In the genomic region with DNA sequence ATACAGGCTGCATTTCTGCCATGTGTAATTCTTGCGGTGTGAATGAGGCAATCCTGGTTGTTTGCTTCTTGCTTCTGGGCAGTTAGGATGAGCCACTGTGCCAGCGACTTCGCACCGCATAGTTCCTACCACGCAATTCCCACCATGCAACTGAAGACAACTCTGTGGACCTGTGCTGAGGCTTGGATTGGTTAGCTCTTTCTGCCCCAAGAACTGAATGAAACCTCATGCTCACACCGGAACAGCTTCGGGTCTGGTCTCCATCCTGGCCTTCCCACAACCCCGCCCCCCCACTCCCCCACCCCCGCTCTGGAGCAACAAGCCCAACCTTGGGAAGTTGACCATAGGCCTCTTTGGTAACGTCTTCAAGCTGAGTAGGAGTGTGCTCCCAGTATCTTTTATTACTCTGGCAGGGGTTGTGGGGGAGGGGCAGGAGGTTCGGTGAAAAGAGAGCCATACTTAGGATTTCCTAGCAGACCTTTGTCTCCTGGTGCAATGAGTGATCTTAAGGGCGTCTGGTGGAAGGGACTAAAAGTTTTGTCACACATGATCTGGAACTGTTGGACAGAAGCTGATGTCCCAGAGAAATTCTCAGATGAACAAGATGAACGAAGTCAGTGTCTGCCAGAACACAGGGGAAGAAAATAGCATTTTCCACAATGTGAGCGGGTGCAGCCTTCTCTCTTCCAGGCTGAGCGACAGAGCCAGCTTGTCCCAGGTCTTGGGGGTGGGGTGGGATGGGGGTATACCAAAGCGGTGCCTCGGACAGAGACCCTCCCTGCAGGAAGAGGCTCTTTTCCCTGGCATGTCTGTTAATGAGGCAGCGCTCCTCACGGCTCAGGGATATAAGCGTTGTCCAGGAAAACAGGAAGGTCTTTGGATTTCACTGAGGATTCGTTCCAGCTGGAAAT, we compare ENCODE assay signal across 9 mouse cellular contexts. TPM values are rescaled to one million over a fixed set of nuclear protein-coding genes. Genes with fewer than 3 reads are reported as not detected.
A peak's percentile ranks its signal among the peaks of the same experiment; 100 is the strongest.
DNase-seq lines count a peak whose midpoint lies in the region; ATAC-seq and TF ChIP-seq lines count a peak whose summit lies in the region.
"Had no signal": no experiment of that assay in that cellular context is flagged by ENCODE, and none has a peak within 500 bp of the region (broad histone marks: within the 10 kb centered on the region; RNA-seq: fewer than 3 reads in every experiment).

No protein-coding gene starts in this region.

- no peaks in the 10 kb centered on the region for H3K27me3 ChIP-seq in lung, embryonic 16.5 days (ENCODE audit: control insufficient read depth, insufficient read depth, low read depth, low read length)
- no peaks in the 10 kb centered on the region for H3K27me3 ChIP-seq in embryonic facial prominence, embryonic 14.5 days (replicated peaks; ENCODE audit: control insufficient read depth, insufficient read depth, low read length)
- H3K27me3 ChIP-seq in heart, postnatal 0 days (ENCODE audit: control insufficient read depth, insufficient read depth, low read length): no peaks in the 10 kb centered on the region
- no peaks in the 10 kb centered on the region for H3K27me3 ChIP-seq in midbrain, postnatal 0 days (ENCODE audit: insufficient read depth, low read length)
- no peaks in the 10 kb centered on the region for H3K27me3 ChIP-seq in cerebellum, adult 2 months (ENCODE audit: control insufficient read depth, insufficient read depth, low read length)

- H3K4me2 ChIP-seq in lung, embryonic 16.5 days (ENCODE audit: low read depth, low read length): peak overlapping the region; percentile 46
- peak overlapping the region; percentile 55 for H3K4me2 ChIP-seq in embryonic facial prominence, embryonic 14.5 days (ENCODE audit: low read depth, low read length)
- peak overlapping the region; percentile 69 for H3K4me2 ChIP-seq in heart, postnatal 0 days (ENCODE audit: low read depth, low read length)
- H3K4me2 ChIP-seq in midbrain, postnatal 0 days (ENCODE audit: low read depth, low read length, poor library complexity, severe bottlenecking): peak overlapping the region; percentile 38

- H3K4me3 ChIP-seq in lung, embryonic 16.5 days (ENCODE audit: low read length): peak overlapping the region; percentile 13; the same call in 1 of the 2 replicates
- peak overlapping the region; percentile 21 for H3K4me3 ChIP-seq in embryonic facial prominence, embryonic 14.5 days (ENCODE audit: low read depth, low read length)
- peak overlapping the region; percentile 35 for H3K4me3 ChIP-seq in heart, postnatal 0 days (ENCODE audit: low read depth, low read length)
- no peak overlapping the region for H3K4me3 ChIP-seq in midbrain, postnatal 0 days (ENCODE audit: low read depth, low read length)
- H3K4me3 ChIP-seq in cerebellum, adult 2 months (replicated peaks; ENCODE audit: insufficient read depth, low read depth, low read length): no peak overlapping the region

- 34% methylated on average over 21 of the region's 21 CpGs for WGBS in lung, embryonic 16.5 days
- 28% methylated on average over 21 of the region's 21 CpGs for WGBS in embryonic facial prominence, embryonic 14.5 days
- WGBS in heart, postnatal 0 days: 35% methylated on average over 21 of the region's 21 CpGs
- WGBS in midbrain, postnatal 0 days: 45% methylated on average over 21 of the region's 21 CpGs
- 47% methylated on average over 21 of the region's 21 CpGs for WGBS in cerebellum, adult 2 months

- H3K4me1 ChIP-seq in lung, embryonic 16.5 days (replicated peaks; ENCODE audit: control insufficient read depth, insufficient read depth, low read length): peaks cover 7% of the 10 kb centered on the region; the same call in 1 of the 2 replicates
- H3K4me1 ChIP-seq in embryonic facial prominence, embryonic 14.5 days (ENCODE audit: control insufficient read depth, insufficient read depth, low read length): peaks cover 8% of the 10 kb centered on the region
- H3K4me1 ChIP-seq in heart, postnatal 0 days (ENCODE audit: control insufficient read depth, insufficient read depth): peaks cover 10% of the 10 kb centered on the region
- H3K4me1 ChIP-seq in midbrain, postnatal 0 days (ENCODE audit: insufficient read depth, low read length): no peaks in the 10 kb centered on the region
- no peaks in the 10 kb centered on the region for H3K4me1 ChIP-seq in cerebellum, adult 2 months (ENCODE audit: control insufficient read depth, insufficient read depth, low read length)

- H3K27ac ChIP-seq in lung, embryonic 16.5 days (ENCODE audit: low read length): no peak overlapping the region
- 0 out of 2 replicates have a peak overlapping the region, but pooled peaks have one; percentile 28 for H3K27ac ChIP-seq in embryonic facial prominence, embryonic 14.5 days (replicated peaks; ENCODE audit: low read depth, low read length)
- peak overlapping the region; percentile 76 for H3K27ac ChIP-seq in heart, postnatal 0 days (ENCODE audit: low read depth)
- no peak overlapping the region for H3K27ac ChIP-seq in midbrain, postnatal 0 days (ENCODE audit: low read depth, low read length)
- no peak overlapping the region for H3K27ac ChIP-seq in cerebellum, adult 2 months (ENCODE audit: insufficient read depth, low read length)
- H3K27ac ChIP-seq: macrophage had no signal

- H3K9ac ChIP-seq in lung, embryonic 16.5 days (ENCODE audit: low read length): peak overlapping the region; percentile 52
- H3K9ac ChIP-seq in embryonic facial prominence, embryonic 14.5 days (ENCODE audit: low read depth, low read length): peak overlapping the region; percentile 47
- H3K9ac ChIP-seq in heart, postnatal 0 days (replicated peaks; ENCODE audit: low read depth, low read length): peak overlapping the region; percentile 50
- 0 out of 2 replicates have a peak overlapping the region, but pooled peaks have one; percentile 13 for H3K9ac ChIP-seq in midbrain, postnatal 0 days (replicated peaks; ENCODE audit: low read length, poor library complexity, severe bottlenecking)

- TF ChIP-seq EP300 in heart, postnatal 0 days (IDR thresholded peaks at IDR 0.05; ENCODE audit: low read depth): no peak

- no peak for DNase-seq in lung, postnatal 25 days (ENCODE audit: low spot score)
- peak; percentile 20 for DNase-seq in embryonic facial prominence, embryonic 14.5 days (ENCODE audit: low spot score)
- DNase-seq in heart, postnatal 0 days (ENCODE audit: low spot score): peak; percentile 54
- DNase-seq in kidney, postnatal 36 days: peak; percentile 71 to 87
- DNase-seq in midbrain, postnatal 0 days (ENCODE audit: low spot score): no peak
- DNase-seq in cerebellum, adult 2 months: no peak
- no peak for DNase-seq in frontal cortex, postnatal 36 days (ENCODE audit: low spot score in 2 of 2)

- H3K9me3 ChIP-seq in lung, embryonic 16.5 days (ENCODE audit: control insufficient read depth, low read length): 0 out of 2 replicates have a peak, but pooled peaks cover 2% of the 10 kb centered on the region
- 0 out of 2 replicates have a peak, but pooled peaks cover 6% of the 10 kb centered on the region for H3K9me3 ChIP-seq in embryonic facial prominence, embryonic 14.5 days (ENCODE audit: control insufficient read depth, low read length)
- H3K9me3 ChIP-seq in heart, postnatal 0 days (replicated peaks; ENCODE audit: control insufficient read depth, low read length): peaks cover 3% of the 10 kb centered on the region; the same call in 1 of the 2 replicates
- no peaks in the 10 kb centered on the region for H3K9me3 ChIP-seq in midbrain, postnatal 0 days (ENCODE audit: low read length)

- H3K36me3 ChIP-seq in lung, embryonic 16.5 days (ENCODE audit: control insufficient read depth, insufficient read depth, low read length): no peaks in the 10 kb centered on the region
- no peaks in the 10 kb centered on the region for H3K36me3 ChIP-seq in embryonic facial prominence, embryonic 14.5 days (ENCODE audit: control insufficient read depth, insufficient read depth, low read length)
- no peaks in the 10 kb centered on the region for H3K36me3 ChIP-seq in heart, postnatal 0 days (replicated peaks; ENCODE audit: control insufficient read depth, insufficient read depth, low read length)
- H3K36me3 ChIP-seq in midbrain, postnatal 0 days (ENCODE audit: insufficient read depth, low read length): no peaks in the 10 kb centered on the region

- TF ChIP-seq POLR2A in cerebellum, adult 2 months (IDR thresholded peaks at IDR 0.05; ENCODE audit: borderline replicate concordance, insufficient read depth, low read length): no peak

- no peak for TF ChIP-seq CTCF in heart, postnatal 0 days (IDR thresholded peaks at IDR 0.05; ENCODE audit: low read depth)
- no peak for TF ChIP-seq CTCF in midbrain, postnatal 0 days (IDR thresholded peaks at IDR 0.05)
- no peak for TF ChIP-seq CTCF in cerebellum, adult 2 months (IDR thresholded peaks at IDR 0.05; ENCODE audit: borderline replicate concordance, insufficient read depth, low read depth, low read length)

- ATAC-seq in lung, embryonic 16.5 days (ENCODE audit: low read depth): peak; percentile 43; the same call in 1 of the 2 replicates
- ATAC-seq in embryonic facial prominence, embryonic 14.5 days (ENCODE audit: low read depth): 0 out of 2 replicates have a peak, but pooled peaks have one; percentile 37
- peak; percentile 71 for ATAC-seq in heart, postnatal 0 days (ENCODE audit: insufficient read depth, low read depth)
- no peak for ATAC-seq in midbrain, postnatal 0 days (ENCODE audit: low FRiP score)

RNA-seq across cellular contexts. Expression of gene Wdr89, which starts 32.1 kb away (rescaled TPM):
- polyA plus RNA-seq in lung, embryonic 16.5 days (2015; fragmentation: Nextera tagmentation; extraction: Ambion mirVana): 9.5 and 9.7 TPM in 2 replicates
- 10.2 and 11.1 TPM in 2 replicates for polyA plus RNA-seq in embryonic facial prominence, embryonic 14.5 days (2014; fragmentation: Nextera tagmentation; extraction: Ambion mirVana)
- 3.7 and 3.9 TPM in 2 replicates for total RNA-seq in heart, postnatal 0 days (2014; rRNA removed; ENCODE audit: low replicate concordance)
- 4.6 and 5.3 TPM in 2 replicates for polyA plus RNA-seq in heart, postnatal 0 days (2015; fragmentation: Nextera tagmentation; extraction: Ambion mirVana)
- 3.3 and 3.5 TPM in 2 replicates for total RNA-seq in midbrain, postnatal 0 days (2014; rRNA removed)
- polyA plus RNA-seq in midbrain, postnatal 0 days (2015; fragmentation: Nextera tagmentation; extraction: Ambion mirVana): 2.9 and 3.5 TPM in 2 replicates
- 5.1 and 5.4 TPM in 2 replicates for polyA plus RNA-seq in cerebellum, adult 2 months (2012; rRNA removed)

RNA-seq across cellular contexts. Expression of gene Sgpp1, which starts 34.1 kb away (rescaled TPM):
- 13.4 and 15.0 TPM in 2 replicates for polyA plus RNA-seq in lung, embryonic 16.5 days (2015; fragmentation: Nextera tagmentation; extraction: Ambion mirVana)
- polyA plus RNA-seq in embryonic facial prominence, embryonic 14.5 days (2014; fragmentation: Nextera tagmentation; extraction: Ambion mirVana): 28.1 and 31.6 TPM in 2 replicates
- 28.4 and 38.1 TPM in 2 replicates for total RNA-seq in heart, postnatal 0 days (2014; rRNA removed; ENCODE audit: low replicate concordance)
- 10.2 and 10.4 TPM in 2 replicates for polyA plus RNA-seq in heart, postnatal 0 days (2015; fragmentation: Nextera tagmentation; extraction: Ambion mirVana)
- total RNA-seq in midbrain, postnatal 0 days (2014; rRNA removed): 35.9 and 36.2 TPM in 2 replicates
- polyA plus RNA-seq in midbrain, postnatal 0 days (2015; fragmentation: Nextera tagmentation; extraction: Ambion mirVana): 14.7 and 15.2 TPM in 2 replicates
- polyA plus RNA-seq in cerebellum, adult 2 months (2012; rRNA removed): 39.9 and 40.6 TPM in 2 replicates

Comparison
In these comparisons a context has a peak if more than half of its experiments do, and no peak if none do; other contexts are left out.
1. H3K27ac ChIP-seq: peak in embryonic facial prominence, embryonic 14.5 days (single experiment) and heart, postnatal 0 days (single experiment); none in lung, embryonic 16.5 days (single experiment), midbrain, postnatal 0 days (single experiment) and cerebellum, adult 2 months (single experiment).
2. H3K4me3 ChIP-seq: peak in lung, embryonic 16.5 days (single experiment), embryonic facial prominence, embryonic 14.5 days (single experiment) and heart, postnatal 0 days (single experiment); none in midbrain, postnatal 0 days (single experiment) and cerebellum, adult 2 months (single experiment).
3. DNase-seq: peak in embryonic facial prominence, embryonic 14.5 days (single experiment), heart, postnatal 0 days (single experiment) and kidney, postnatal 36 days (2 of 2); none in lung, postnatal 25 days (single experiment), midbrain, postnatal 0 days (single experiment), cerebellum, adult 2 months (0 of 2) and frontal cortex, postnatal 36 days (0 of 2).
4. Peak in every context shown above with its lines, with median percentiles within 50 percentile points of each other: H3K4me2 ChIP-seq and H3K9ac ChIP-seq.